Comparison of ENCODE assay signal across 10 mouse cellular contexts in genomic region chr12:44872697-44873096, GRCm38 (mm10).
"Had no signal": no experiment of that assay in that cellular context is flagged by ENCODE, and none has a peak within 500 bp of the region (broad histone marks: within the 10 kb centered on the region; RNA-seq: fewer than 3 reads in every experiment).

No protein-coding gene starts in this region.

- H3K9me3 ChIP-seq: limb, embryonic 15.5 days; midbrain, embryonic 13.5 days; stomach, embryonic 15.5 days had no signal

- H3K9ac ChIP-seq: limb, embryonic 15.5 days; liver, embryonic 14.5 days; midbrain, embryonic 13.5 days; stomach, embryonic 15.5 days had no signal

- DNase-seq: kidney, adult 18-20 months; kidney, postnatal 14 days; layer of hippocampus, adult 9-11 months; layer of hippocampus, postnatal 36 days; lung, adult 18-20 months; right cerebral cortex, postnatal 14 days had no signal

- H3K27ac ChIP-seq: limb, embryonic 15.5 days; liver, embryonic 14.5 days; midbrain, embryonic 13.5 days; stomach, embryonic 15.5 days had no signal

- H3K4me3 ChIP-seq: limb, embryonic 15.5 days; midbrain, embryonic 13.5 days; stomach, embryonic 15.5 days had no signal

- ATAC-seq: midbrain, embryonic 13.5 days had no signal

- H3K4me2 ChIP-seq: limb, embryonic 15.5 days; midbrain, embryonic 13.5 days; stomach, embryonic 15.5 days had no signal

- H3K36me3 ChIP-seq: limb, embryonic 15.5 days; midbrain, embryonic 13.5 days; stomach, embryonic 15.5 days had no signal

- H3K4me1 ChIP-seq: limb, embryonic 15.5 days; midbrain, embryonic 13.5 days; stomach, embryonic 15.5 days had no signal

- H3K27me3 ChIP-seq: limb, embryonic 15.5 days; midbrain, embryonic 13.5 days; stomach, embryonic 15.5 days had no signal
